Comparison of ENCODE assay signal across 10 mouse cellular contexts in the genomic region with DNA sequence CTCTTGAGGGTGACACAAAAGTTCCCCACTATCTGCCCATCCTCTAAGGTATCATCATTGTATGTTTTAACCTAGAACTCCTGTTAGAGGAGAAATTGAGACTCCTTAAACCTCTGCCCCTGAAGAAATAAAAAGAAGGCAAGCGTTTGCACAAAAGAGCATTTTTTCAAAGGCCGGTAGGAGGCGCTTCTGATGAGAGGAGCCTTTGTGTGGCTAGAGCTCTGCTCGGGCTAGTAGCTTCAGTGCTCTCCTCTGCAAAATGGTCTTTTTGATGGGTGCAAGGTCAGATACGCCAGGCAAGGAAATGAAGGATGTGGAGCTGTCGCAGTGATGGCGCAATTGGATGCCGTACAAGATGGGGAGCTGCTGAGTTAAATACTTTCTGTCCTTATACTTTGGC.
DNase-seq lines count a peak whose midpoint lies in the region; ATAC-seq lines count a peak whose summit lies in the region.
"Had no signal": no experiment of that assay in that cellular context is flagged by ENCODE, and none has a peak within 500 bp of the region (broad histone marks: within the 10 kb centered on the region; RNA-seq: fewer than 3 reads in every experiment).

No protein-coding gene starts in this region.

- DNase-seq in forebrain, embryonic 14.5 days (ENCODE audit: low spot score), result peak; percentile 78
- DNase-seq in lung, postnatal 10 days, result peak; percentile 31
- DNase-seq in lung, adult 18-20 months, result no peak
- no peak for DNase-seq in spleen, postnatal 14 days (ENCODE audit: low spot score in 2 of 2)
- DNase-seq in MN1 (ENCODE audit: low spot score), result no peak

- H3K27me3 ChIP-seq in forebrain, embryonic 14.5 days (replicated peaks; ENCODE audit: control insufficient read depth, insufficient read depth, low read length), result no peaks in the 10 kb centered on the region
- H3K27me3 ChIP-seq in forebrain, embryonic 13.5 days, result no peaks in the 10 kb centered on the region
- H3K27me3 ChIP-seq in midbrain, embryonic 16.5 days (ENCODE audit: control insufficient read depth, insufficient read depth, low read depth, low read length), result no peaks in the 10 kb centered on the region
- H3K27me3 ChIP-seq: neural tube, embryonic 13.5 days had no signal

- no peak overlapping the region for H3K27ac ChIP-seq in forebrain, embryonic 14.5 days (ENCODE audit: low read depth, low read length)
- H3K27ac ChIP-seq in forebrain, embryonic 13.5 days, result no peak overlapping the region
- no peak overlapping the region for H3K27ac ChIP-seq in midbrain, embryonic 16.5 days (ENCODE audit: low read length)
- H3K27ac ChIP-seq: neural tube, embryonic 13.5 days had no signal

- no peaks in the 10 kb centered on the region for H3K9me3 ChIP-seq in forebrain, embryonic 14.5 days (replicated peaks; ENCODE audit: control insufficient read depth, low read length)
- H3K9me3 ChIP-seq in forebrain, embryonic 13.5 days (replicated peaks), result no peaks in the 10 kb centered on the region
- no peaks in the 10 kb centered on the region for H3K9me3 ChIP-seq in midbrain, embryonic 16.5 days (replicated peaks; ENCODE audit: control insufficient read depth, low read length, poor library complexity, severe bottlenecking)
- H3K9me3 ChIP-seq: neural tube, embryonic 13.5 days had no signal

- no peaks in the 10 kb centered on the region for H3K4me1 ChIP-seq in forebrain, embryonic 14.5 days (ENCODE audit: control insufficient read depth, insufficient read depth, low read length)
- H3K4me1 ChIP-seq in forebrain, embryonic 13.5 days, result no peaks in the 10 kb centered on the region
- 0 out of 2 replicates have a peak, but pooled peaks cover 3% of the 10 kb centered on the region for H3K4me1 ChIP-seq in midbrain, embryonic 16.5 days (ENCODE audit: control insufficient read depth, insufficient read depth, low read length)

- H3K36me3 ChIP-seq in forebrain, embryonic 14.5 days (ENCODE audit: control insufficient read depth, insufficient read depth, low read length), result no peaks in the 10 kb centered on the region
- no peaks in the 10 kb centered on the region for H3K36me3 ChIP-seq in forebrain, embryonic 13.5 days (ENCODE audit: poor library complexity, severe bottlenecking)
- H3K36me3 ChIP-seq in midbrain, embryonic 16.5 days (ENCODE audit: control insufficient read depth, insufficient read depth, low read length), result no peaks in the 10 kb centered on the region
- H3K36me3 ChIP-seq: G1E; neural tube, embryonic 13.5 days had no signal

- H3K9ac ChIP-seq in forebrain, embryonic 14.5 days (ENCODE audit: low read length), result no peak overlapping the region
- H3K9ac ChIP-seq in forebrain, embryonic 13.5 days, result no peak overlapping the region
- H3K9ac ChIP-seq in midbrain, embryonic 16.5 days (ENCODE audit: low read depth, low read length), result no peak overlapping the region
- H3K9ac ChIP-seq: neural tube, embryonic 13.5 days had no signal

- H3K4me3 ChIP-seq in forebrain, embryonic 14.5 days (ENCODE audit: low read depth, low read length), result no peak overlapping the region
- H3K4me3 ChIP-seq in forebrain, embryonic 13.5 days, result no peak overlapping the region
- H3K4me3 ChIP-seq in midbrain, embryonic 16.5 days (ENCODE audit: low read depth, low read length), result no peak overlapping the region
- H3K4me3 ChIP-seq: neural tube, embryonic 13.5 days had no signal

- 21% methylated on average over 8 of the region's 8 CpGs for WGBS in forebrain, embryonic 14.5 days
- 23% methylated on average over 8 of the region's 8 CpGs for WGBS in forebrain, embryonic 13.5 days
- WGBS in midbrain, embryonic 16.5 days, result 23% methylated on average over 8 of the region's 8 CpGs

- 0 out of 2 replicates have a peak, but pooled peaks have one; percentile 42 for ATAC-seq in forebrain, embryonic 14.5 days
- no peak for ATAC-seq in forebrain, embryonic 13.5 days
- peak; percentile 65 for ATAC-seq in frontal cortex, adult (ENCODE audit: low TSS enrichment)
- no peak for ATAC-seq in midbrain, embryonic 16.5 days

- no peak overlapping the region for H3K4me2 ChIP-seq in forebrain, embryonic 14.5 days (ENCODE audit: low read length)
- no peak overlapping the region for H3K4me2 ChIP-seq in forebrain, embryonic 13.5 days
- peak overlapping the region; percentile 24; the same call in 1 of the 2 replicates for H3K4me2 ChIP-seq in midbrain, embryonic 16.5 days (ENCODE audit: low read length)
- H3K4me2 ChIP-seq: neural tube, embryonic 13.5 days had no signal

Comparison
In these comparisons a context has a peak if more than half of its experiments do, and no peak if none do; other contexts are left out.
1. ATAC-seq: peak in forebrain, embryonic 14.5 days (single experiment) and frontal cortex, adult (single experiment); none in forebrain, embryonic 13.5 days (single experiment) and midbrain, embryonic 16.5 days (single experiment).
2. DNase-seq: peak in forebrain, embryonic 14.5 days (single experiment) and lung, postnatal 10 days (single experiment); none in lung, adult 18-20 months (0 of 2), spleen, postnatal 14 days (0 of 2) and MN1 (single experiment).